Mouse (Mus musculus) midbrain, postnatal 0 days (tissue): Measurements from ENCODE around the gene Mpi. TPM values are rescaled to one million over a fixed set of nuclear protein-coding genes. Genes with fewer than 3 reads are reported as not detected.

Source experiments
- ATAC-seq: fragments of 200-750 bp; cut with Nextera tagmentation; 2 replicates; pipeline ENCODE4 v1.8.0; 2017; ENCODE audit warnings: moderate number of reproducible peaks, mild to moderate bottlenecking, moderate TSS enrichment, moderate library complexity; ENCODE audit not compliant: low FRiP score
- DNase-seq: peaks from one replicate; pipeline ENCODE4 v3.0.0-alpha.2; 2015; ENCODE audit warnings: low spot score
- H3K27ac ChIP-seq: fragments of 300-500 bp; sonication (generic); 2 replicates; pipeline ENCODE4 v1.5.1; 2014; ENCODE audit warnings: low read depth, mild to moderate bottlenecking, low read length, mixed read lengths
- H3K27me3 ChIP-seq: fragments of 300-500 bp; sonication (generic); 2 replicates; pipeline ENCODE4 v1.6.1; 2014; ENCODE audit warnings: low read length, control low read depth, mixed read lengths; ENCODE audit not compliant: insufficient read depth
- H3K36me3 ChIP-seq: fragments of 300-500 bp; sonication (generic); 2 replicates; pipeline ENCODE4 v1.6.1; 2014; ENCODE audit warnings: low read length, control low read depth, mixed read lengths; ENCODE audit not compliant: insufficient read depth
- H3K4me1 ChIP-seq: fragments of 300-500 bp; sonication (generic); 2 replicates; pipeline ENCODE4 v1.6.1; 2014; ENCODE audit warnings: mild to moderate bottlenecking, control low read depth, antibody characterized with exemption, low read length, mixed read lengths; ENCODE audit not compliant: insufficient read depth
- H3K4me2 ChIP-seq: fragments of 300-500 bp; sonication (generic); 2 replicates; pipeline ENCODE4 v1.6.1; 2014; ENCODE audit warnings: low read depth, mild to moderate bottlenecking, low read length, mixed read lengths; ENCODE audit not compliant: poor library complexity, severe bottlenecking
- H3K4me3 ChIP-seq: fragments of 300-500 bp; sonication (generic); 2 replicates; pipeline ENCODE4 v1.5.1; 2014; ENCODE audit warnings: low read depth, mild to moderate bottlenecking, low read length, moderate library complexity
- H3K9ac ChIP-seq: fragments of 300-500 bp; sonication (generic); replicated peaks from 2 replicates; pipeline ENCODE4 v1.6.1; 2014; ENCODE audit warnings: mild to moderate bottlenecking, low read length, moderate library complexity, mixed read lengths; ENCODE audit not compliant: poor library complexity, severe bottlenecking
- H3K9me3 ChIP-seq: fragments of 300-500 bp; sonication (generic); 2 replicates; pipeline ENCODE4 v1.6.1; 2016; ENCODE audit warnings: low read length, control low read depth
- CTCF ChIP-seq: IDR thresholded peaks from 2 replicates; pipeline ENCODE4 v1.5.1; 2016; ENCODE audit warnings: antibody characterized with exemption, mild to moderate bottlenecking
- WGBS: fragments of 180-500 bp; shearing (Covaris S2); extraction: QIAGEN DNeasy Blood & Tissue Kit; methylation state at CpG from one replicate; pipeline ENCODE4 v1.1.7; 2014; 5-methylcytosine and 5-hydroxymethylcytosine counted together
- polyA plus RNA-seq: library from polyadenylated mRNA; unstranded; fragments of >200 nt; fragmentation: Nextera tagmentation; extraction: Ambion mirVana; gene quantifications from 2 replicates; pipeline ENCODE4 v1.2.1, GENCODE M21; 2015
- total RNA-seq: library from RNA; depleted of rRNA; stranded (reverse); fragments of >200 nt; gene quantifications from 2 replicates; pipeline ENCODE4 v1.2.3, GENCODE M21; 2014

Mpi gene
- total and polyA plus RNA-seq, 2 experiments from 2014 or later: 57.2 to 60.5 TPM

DNA sequence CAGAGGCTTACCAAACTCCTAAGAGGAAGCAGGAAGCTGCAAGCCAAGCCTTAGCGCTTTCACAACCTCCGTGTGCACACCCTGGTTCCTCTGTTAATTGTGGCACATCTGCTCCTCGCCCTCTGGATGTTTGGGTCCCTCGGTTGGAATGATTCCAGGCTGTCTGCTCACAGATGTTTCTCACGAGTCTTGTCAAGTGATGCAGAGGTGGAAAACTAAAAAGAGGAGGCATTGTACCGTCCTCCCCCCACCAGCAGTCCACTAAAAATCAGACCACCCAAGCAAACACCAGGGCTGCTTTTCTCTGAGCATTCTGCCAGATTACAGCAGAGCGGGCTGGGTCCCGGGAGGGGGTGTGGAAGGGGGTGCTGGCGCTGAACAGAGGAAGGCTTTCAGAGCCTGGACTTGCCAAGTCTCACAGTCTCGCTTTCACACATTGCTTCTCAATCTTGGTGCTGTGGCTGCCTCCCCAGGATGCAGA is 13.2 kb upstream of the Mpi start:
- peak; percentile 74 for DNase-seq
- H3K27ac ChIP-seq: peak overlapping the region; percentile 52; the same call in 1 of the 2 replicates
- H3K9ac ChIP-seq: no peak overlapping the region
- H3K27me3 ChIP-seq: no peaks in the 10 kb centered on the region
- ATAC-seq: peak; percentile 42; the same call in 1 of the 2 replicates
- no peak overlapping the region for H3K4me2 ChIP-seq
- peaks cover 16% of the 10 kb centered on the region for H3K36me3 ChIP-seq
- WGBS: 48% methylated on average over 10 of the region's 10 CpGs
- peaks cover 16% of the 10 kb centered on the region; the same call in 1 of the 2 replicates for H3K4me1 ChIP-seq
- H3K4me3 ChIP-seq: no peak overlapping the region
- no peaks in the 10 kb centered on the region for H3K9me3 ChIP-seq
- TF ChIP-seq CTCF: no peak

DNA sequence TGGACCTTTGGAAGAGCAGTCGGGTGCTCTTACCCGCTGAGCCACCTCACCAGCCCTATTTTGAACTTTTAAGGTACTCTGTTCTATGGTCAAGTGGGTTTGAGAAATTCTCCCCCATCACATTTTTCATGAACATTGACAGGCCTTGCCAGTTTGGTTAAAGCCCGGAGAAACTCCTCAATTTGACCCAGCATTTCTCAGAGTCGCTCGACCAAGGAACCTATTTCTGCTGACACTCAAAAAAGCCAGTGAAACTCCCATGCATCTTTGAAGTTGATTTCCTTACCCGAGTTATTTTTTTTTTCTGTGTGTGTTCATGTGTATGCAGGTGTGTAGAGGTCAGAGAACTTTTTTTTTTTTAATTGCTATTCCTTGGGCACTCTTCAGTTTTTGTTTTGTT is 12.0 kb upstream of the Mpi start:
- ATAC-seq: no peak
- no peak for TF ChIP-seq CTCF

DNA sequence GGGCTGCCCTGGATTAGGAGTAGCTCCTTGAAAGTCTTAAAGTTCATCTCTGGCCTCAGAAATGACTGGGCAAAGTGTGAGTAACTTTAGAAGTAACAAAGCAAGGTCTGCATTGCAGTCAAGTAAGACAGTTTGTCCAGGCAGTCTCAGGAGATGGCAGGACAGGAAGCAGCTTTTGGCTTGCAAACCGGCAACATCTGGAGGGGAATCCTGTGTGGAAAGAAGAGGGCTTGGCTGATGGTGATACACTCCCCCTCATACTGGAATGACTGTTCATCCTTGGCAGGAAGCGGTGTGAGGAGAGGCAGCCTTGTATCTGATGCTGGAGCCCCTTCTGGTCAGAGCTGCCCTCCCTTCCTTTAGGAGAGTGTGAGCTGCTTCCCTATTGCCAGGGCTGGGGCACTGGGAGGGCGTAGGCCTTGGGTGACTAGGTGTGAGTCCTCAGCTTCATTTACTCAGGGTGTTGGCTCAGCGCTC is 10.4 kb upstream of the Mpi start:
- 87% methylated on average over 4 of the region's 4 CpGs for WGBS
- Histone ChIP-seq H3K27ac (no peak overlapping the region), H3K4me2 (no peak overlapping the region), H3K4me1 (peaks cover 16% of the 10 kb centered on the region; the same call in 1 of the 2 replicates), H3K9ac (0 out of 2 replicates have a peak overlapping the region, but pooled peaks have one; percentile 29), H3K9me3 (no peaks in the 10 kb centered on the region), H3K36me3 (peaks cover 1% of the 10 kb centered on the region), H3K4me3 (no peak overlapping the region), H3K27me3 (no peaks in the 10 kb centered on the region)
- ATAC-seq: no peak
- DNase-seq: no peak
- no peak for TF ChIP-seq CTCF

More for the DNA sequence above, 12.0 kb upstream of the Mpi start:
- H3K4me2 ChIP-seq: no peak overlapping the region
- H3K4me1 ChIP-seq: peaks cover 16% of the 10 kb centered on the region; the same call in 1 of the 2 replicates
- peaks cover 16% of the 10 kb centered on the region for H3K36me3 ChIP-seq
- WGBS: 90% methylated on average over 6 of the region's 6 CpGs
- no peak for DNase-seq
- no peaks in the 10 kb centered on the region for H3K9me3 ChIP-seq
- H3K4me3 ChIP-seq: no peak overlapping the region
- H3K9ac ChIP-seq: no peak overlapping the region
- H3K27me3 ChIP-seq: no peaks in the 10 kb centered on the region
- no peak overlapping the region for H3K27ac ChIP-seq

GRCm38 (mm10) chr9:57561711-57562099 is 9.1 kb upstream of the Mpi start:
- Histone ChIP-seq H3K27me3 (no peaks in the 10 kb centered on the region), H3K4me1 (peaks cover 16% of the 10 kb centered on the region; the same call in 1 of the 2 replicates), H3K4me2 (peak overlapping the region; percentile 84), H3K9me3 (no peaks in the 10 kb centered on the region), H3K27ac (no peak overlapping the region), H3K9ac (0 out of 2 replicates have a peak overlapping the region, but pooled peaks have one; percentile 45), H3K36me3 (no peaks in the 10 kb centered on the region), H3K4me3 (peak overlapping the region; percentile 45)
- 82% methylated on average over 13 of the region's 13 CpGs for WGBS
- DNase-seq (no peak), ATAC-seq (no peak)
- no peak for TF ChIP-seq CTCF

DNA sequence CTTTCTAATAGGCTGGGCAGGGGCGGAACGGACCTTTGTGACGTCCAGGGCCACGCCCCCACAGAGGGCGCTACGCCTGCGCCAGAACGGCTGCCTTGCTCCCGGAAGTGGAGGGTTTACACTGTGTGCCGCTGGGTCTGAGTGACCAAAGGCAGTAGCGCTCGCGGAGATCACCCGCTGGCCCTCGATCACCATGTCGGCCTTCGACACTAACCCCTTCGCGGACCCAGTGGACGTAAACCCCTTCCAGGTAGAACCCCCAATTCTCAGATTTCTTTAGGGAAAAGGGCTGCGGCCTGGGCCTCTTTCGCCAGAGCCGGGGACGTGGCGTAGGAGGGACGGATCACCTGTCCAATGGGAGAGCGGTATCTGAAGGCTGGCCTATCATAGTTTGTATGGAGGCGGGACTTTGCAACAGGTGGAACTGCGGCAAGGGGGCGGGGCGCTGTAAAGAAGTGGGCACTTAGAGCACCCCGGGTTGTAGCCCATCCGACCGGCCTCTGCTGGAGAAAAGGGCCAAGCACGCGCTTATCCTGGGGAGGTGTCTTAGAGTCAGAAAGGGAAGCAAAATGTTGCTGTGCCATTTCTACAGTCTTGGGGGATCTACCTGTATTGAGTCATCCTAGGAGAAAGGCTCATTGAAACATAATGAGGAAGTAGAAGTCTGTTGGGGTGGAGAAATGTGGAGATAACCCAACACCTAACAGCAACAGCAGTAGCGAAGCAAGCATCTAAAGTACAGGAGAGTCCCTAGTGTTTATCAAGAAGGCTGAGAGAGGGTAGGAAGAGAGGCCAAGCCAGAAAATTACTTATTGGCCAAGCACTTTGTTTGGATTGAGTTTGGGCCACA is 8.5 kb upstream of the Mpi start, which contains the start of gene Scamp2:
Scamp2 (plus strand) TSS at position 83 of the 850 bp plus-strand sequence.
- ATAC-seq (peak; percentile 99), DNase-seq (peak; percentile 96)
- Histone ChIP-seq H3K27ac (peak within 1 kb of the TSS; percentile 83), H3K4me2 (peak within 1 kb of the TSS; percentile 84), H3K4me1 (peaks cover 16% of the 10 kb centered on the region; the same call in 1 of the 2 replicates), H3K4me3 (peak within 1 kb of the TSS; percentile 45), H3K9ac (peak within 1 kb of the TSS; percentile 45), H3K9me3 (no peaks in the 10 kb centered on the region), H3K36me3 (no peaks in the 10 kb centered on the region), H3K27me3 (no peaks in the 10 kb centered on the region)
- WGBS: 1% methylated on average over 37 of the region's 37 CpGs
- TF ChIP-seq CTCF: peak; percentile 52
